Mouse (Mus musculus) neutrophil, adult 83 days (primary cell): ENCODE measurements around the gene Pla2g1b. TPM values are rescaled to one million over a fixed set of nuclear protein-coding genes. Genes with fewer than 3 reads are reported as not detected.

ENCODE experiments used
- total RNA-seq, 2 experiments: library from RNA; stranded (reverse); gene quantifications; one replicate each; pipeline ENCODE4 v1.2.4; 2023

Gene Pla2g1b
- total RNA-seq: not detected

DNA sequence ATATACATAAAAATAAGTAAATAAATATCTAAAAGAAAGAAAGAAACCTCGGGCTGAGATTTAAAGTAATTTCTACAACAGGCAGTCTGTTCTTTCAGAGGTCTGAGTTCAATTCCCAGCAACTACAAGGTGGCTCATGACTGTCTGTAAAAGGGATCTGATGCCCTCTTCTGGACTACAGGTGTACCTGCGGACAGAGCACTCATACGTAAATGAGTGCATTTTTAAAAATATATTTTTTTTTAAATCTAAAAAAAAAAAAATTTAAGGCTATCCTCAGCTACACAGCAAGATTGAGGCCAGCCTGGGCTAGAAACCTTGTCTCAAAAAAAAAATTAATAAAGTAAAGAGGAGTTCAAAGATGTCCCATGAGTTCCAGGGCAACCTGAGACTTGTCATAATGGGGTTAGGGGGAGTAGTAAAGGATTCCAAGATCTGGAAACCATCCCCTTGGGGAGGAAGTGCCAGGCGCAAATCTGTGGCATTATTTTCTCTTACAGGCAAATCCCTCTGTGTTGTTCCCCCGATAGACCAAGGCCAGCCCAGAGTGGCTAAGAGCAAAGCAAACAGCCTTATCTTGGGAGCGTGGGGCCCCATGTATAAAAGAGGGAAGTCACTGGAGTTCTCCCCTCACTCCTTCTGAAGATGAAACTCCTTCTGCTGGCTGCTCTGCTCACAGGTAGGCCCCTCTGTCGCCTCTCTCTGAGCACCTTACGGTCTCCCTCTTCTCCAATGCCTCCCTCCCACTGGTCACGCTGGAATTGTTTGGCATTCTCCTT, at the start of gene Pla2g1b:
Gene Pla2g1b, plus strand, starts transcription at position 621 of the 779 bp plus-strand sequence.

DNA sequence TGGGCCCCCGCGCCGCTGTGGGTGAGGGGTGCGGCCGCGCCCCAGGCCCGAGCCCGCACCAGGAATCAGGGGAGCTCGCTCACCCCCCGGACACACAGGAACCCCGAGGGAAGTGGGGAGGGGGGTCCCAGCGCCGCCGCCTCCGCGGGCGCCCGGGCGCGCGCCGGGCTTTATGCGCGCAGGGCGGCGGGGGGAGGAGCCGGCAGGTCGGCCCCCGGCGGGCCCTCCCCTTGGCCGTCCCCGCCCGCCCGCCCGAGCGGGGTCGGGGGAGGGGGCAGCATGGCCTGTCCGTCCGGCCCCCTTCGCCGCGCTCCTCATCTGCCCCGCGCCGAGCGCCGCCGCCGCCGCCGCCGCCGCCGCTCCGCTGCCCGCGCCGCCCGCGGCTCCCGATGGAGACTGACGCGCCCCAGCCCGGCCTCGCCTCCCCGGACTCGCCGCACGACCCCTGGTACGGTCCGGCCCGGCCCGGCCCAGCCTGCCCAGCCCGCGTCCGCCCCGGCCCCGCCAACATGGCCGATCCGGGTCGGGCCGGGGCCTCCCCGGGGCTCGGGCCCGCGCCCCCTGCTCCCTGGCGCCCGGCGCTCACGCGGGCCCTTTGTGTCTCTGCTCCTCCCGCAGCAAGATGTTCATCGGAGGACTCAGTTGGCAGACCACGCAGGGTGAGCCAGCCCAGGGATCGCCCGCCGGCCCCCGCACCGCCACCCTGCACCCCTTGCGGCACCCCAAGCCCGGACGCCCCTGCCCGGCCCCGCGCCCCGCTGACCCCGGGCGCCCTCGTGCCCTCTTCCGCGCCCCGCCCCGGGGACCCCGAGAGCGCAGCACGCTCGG, 36.5 kb upstream of the Pla2g1b start, which contains the start of gene Msi1:
Gene Msi1, plus strand, starts transcription at position 241 of the 828 bp plus-strand sequence.

DNA sequence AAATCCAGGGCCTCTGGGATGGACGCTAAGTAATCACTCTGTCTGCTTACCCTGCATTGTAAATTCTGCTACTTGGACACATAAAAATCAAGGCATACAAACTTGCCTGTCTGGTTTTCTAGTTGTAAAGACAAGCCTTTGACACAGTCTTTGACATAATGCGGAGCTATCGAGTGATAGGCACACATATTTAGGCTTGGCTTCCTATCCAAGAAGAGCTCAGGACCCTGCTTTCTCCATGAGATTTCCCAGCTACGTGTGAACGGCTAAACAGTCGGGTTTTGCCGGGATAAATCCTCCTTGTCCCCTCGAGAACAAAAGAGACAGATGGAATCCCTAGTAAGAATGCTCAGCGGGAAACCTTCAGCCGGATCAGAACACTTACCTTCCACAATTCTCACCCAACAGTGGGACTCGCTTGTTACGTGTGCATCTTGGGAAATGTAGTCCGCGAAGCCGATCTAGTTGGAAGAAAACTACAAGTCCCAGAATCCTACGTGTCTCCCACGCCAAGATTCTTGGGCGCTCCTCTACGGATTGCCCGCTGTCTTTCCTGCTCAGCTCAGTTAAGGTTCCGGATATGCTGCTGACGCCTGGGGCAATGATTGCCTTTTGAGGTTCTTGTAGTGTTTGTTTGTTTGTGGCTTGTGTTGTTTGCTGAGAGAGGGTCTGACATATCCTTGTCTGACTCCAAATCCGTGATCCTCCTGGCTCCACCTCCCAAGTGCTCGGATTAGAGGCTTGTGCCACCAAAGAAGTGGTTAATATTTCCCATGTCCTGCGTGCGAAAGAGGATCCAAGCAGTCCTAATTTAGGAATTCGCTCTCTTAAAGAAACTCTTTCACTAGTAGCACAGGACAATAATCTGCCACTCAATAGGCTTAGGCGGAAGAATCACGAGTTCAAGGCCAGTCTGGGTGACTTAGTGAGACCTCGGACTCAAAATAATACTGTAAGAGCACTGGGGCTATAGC, 18.2 kb downstream of the Pla2g1b start, which contains the start of gene Sirt4:
Gene Sirt4, minus strand, starts transcription at position 779 of the 974 bp plus-strand sequence.

DNA sequence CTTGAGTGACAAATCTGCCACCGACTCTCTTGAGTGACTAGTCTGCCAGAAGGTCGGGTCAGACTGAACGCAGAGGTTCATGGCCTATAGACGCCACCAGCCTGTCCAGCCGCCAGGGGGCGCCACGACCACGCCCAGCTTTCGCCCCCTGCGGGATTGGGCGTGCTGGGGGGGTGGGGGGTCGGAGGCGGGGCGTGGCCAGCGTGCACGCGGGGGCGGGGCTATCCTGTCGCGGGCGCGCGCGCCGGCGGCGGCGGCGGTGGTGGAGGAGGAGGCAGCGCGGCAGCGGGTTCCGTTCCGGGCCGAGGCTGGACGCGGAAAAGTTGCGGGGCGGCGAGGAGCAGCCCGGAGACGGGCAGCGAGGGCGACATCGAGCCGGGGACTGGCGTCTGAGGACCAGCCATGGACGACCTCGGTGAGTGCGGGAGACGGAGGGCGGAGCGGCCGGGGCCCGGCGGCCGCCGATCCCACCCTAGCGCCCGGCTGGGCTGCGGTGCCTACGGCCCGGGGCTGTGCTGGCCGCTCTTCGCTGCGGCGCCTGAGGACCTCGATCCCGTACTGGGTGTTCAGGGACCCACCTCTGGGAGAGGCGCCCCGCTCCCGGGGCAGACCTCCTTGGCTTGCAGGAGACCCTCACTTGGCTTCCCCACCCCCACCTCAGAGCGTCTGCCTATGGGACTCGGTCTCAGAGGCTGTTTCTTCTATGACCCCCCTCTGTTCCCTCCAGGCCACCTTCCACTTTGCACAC, 40.6 kb downstream of the Pla2g1b start, which contains the start of gene Pxn:
Gene Pxn, plus strand, starts transcription at position 223 of the 748 bp plus-strand sequence.

Other genes with a start within 250 kb of the Pla2g1b start
- 10 to 100 TPM; 14.2 to 16.2 TPM for gene Pop5, start 230.4 kb upstream of the Pla2g1b start, total RNA-seq
- 100 to 1,000 TPM; 184 to 191 TPM for gene Rnf10, start 193.4 kb upstream of the Pla2g1b start, total RNA-seq
- gene Coq5, start 186.6 kb upstream of the Pla2g1b start, total RNA-seq: 10 to 100 TPM in 1 of 2 experiments, 1 to 10 TPM in 1; 9.3 to 10.7 TPM
- 100 to 1,000 TPM; 209 to 220 TPM for gene Dynll1, start 165.3 kb upstream of the Pla2g1b start, total RNA-seq
- gene Srsf9, start 139.1 kb upstream of the Pla2g1b start, total RNA-seq: 10 to 100 TPM; 56.4 to 57.6 TPM
- 10 to 100 TPM in 1 of 2 experiments, 1 to 10 TPM in 1; 9.1 to 10.3 TPM for gene Gatc, start 125.1 kb upstream of the Pla2g1b start, total RNA-seq
- 10 to 100 TPM; 16.6 to 18.6 TPM for gene Triap1, start 125.0 kb upstream of the Pla2g1b start, total RNA-seq
- 100 to 1,000 TPM; 267 to 287 TPM for gene Cox6a1, start 117.3 kb upstream of the Pla2g1b start, total RNA-seq
- gene Msi1, start 36.7 kb upstream of the Pla2g1b start, total RNA-seq: under 1 TPM; 0.13 to 0.48 TPM
- 1 to 10 TPM; 3.4 to 8.9 TPM for gene Sirt4, start 18.5 kb downstream of the Pla2g1b start, total RNA-seq
- 100 to 1,000 TPM; 344 to 399 TPM for gene Pxn, start 40.4 kb downstream of the Pla2g1b start, total RNA-seq
- gene Rplp0, start 93.2 kb downstream of the Pla2g1b start, total RNA-seq: 100 to 1,000 TPM; 780 to 840 TPM
- gene Gcn1l1, start 99.0 kb downstream of the Pla2g1b start, total RNA-seq: 10 to 100 TPM; 29.7 to 34.9 TPM
- gene Rab35, start 165.6 kb downstream of the Pla2g1b start, total RNA-seq: 10 to 100 TPM; 61.0 to 63.9 TPM